Mouse (Mus musculus) myocyte (in vitro differentiated cells): ENCODE results near the gene Tcaf3.

ENCODE experiments used
- CEBPB ChIP-seq: IDR thresholded peaks from 2 replicates; pipeline ENCODE4 v1.6.1; 2011; ENCODE audit warnings: mild to moderate bottlenecking, moderate library complexity; ENCODE audit not compliant: poor library complexity, insufficient read depth, severe bottlenecking
- E2F4 ChIP-seq: IDR thresholded peaks from one replicate; pipeline ENCODE4 v1.6.1; 2011; ENCODE audit warnings: mild to moderate bottlenecking, control low read depth, moderate library complexity; ENCODE audit not compliant: insufficient read depth
- MAX ChIP-seq: IDR thresholded peaks from one replicate; pipeline ENCODE4 v1.6.1; 2011; ENCODE audit warnings: low read depth, mild to moderate bottlenecking, control low read depth
- MYOD1 ChIP-seq, 3 experiments: IDR thresholded peaks; one replicate each; pipeline ENCODE4 v1.6.1; 2011; ENCODE audit warnings: control low read depth in 2 of 3, low read depth in 2 of 3, mild to moderate bottlenecking in 2 of 3, moderate library complexity in 1 of 3; ENCODE audit not compliant: insufficient read length in 2 of 3, control insufficient read depth in 1 of 3
- POLR2A ChIP-seq: IDR thresholded peaks from one replicate; pipeline ENCODE4 v1.6.1; 2011; ENCODE audit warnings: low read depth, mild to moderate bottlenecking, control low read depth, moderate library complexity; ENCODE audit not compliant: insufficient read length
- POLR2AphosphoS2 ChIP-seq: IDR thresholded peaks from one replicate; pipeline ENCODE4 v1.6.1; 2011; ENCODE audit warnings: low read depth, control low read depth; ENCODE audit not compliant: insufficient read length
- REST ChIP-seq: IDR thresholded peaks from one replicate; pipeline ENCODE4 v1.6.1; 2011; ENCODE audit warnings: mild to moderate bottlenecking, control low read depth, moderate library complexity; ENCODE audit not compliant: insufficient read depth, insufficient read length
- SRF ChIP-seq: IDR thresholded peaks from one replicate; pipeline ENCODE4 v1.6.1; 2011; ENCODE audit warnings: low read depth; ENCODE audit not compliant: control insufficient read depth, insufficient read length
- TCF12 ChIP-seq: IDR thresholded peaks from one replicate; pipeline ENCODE4 v1.6.1; 2011; ENCODE audit warnings: mild to moderate bottlenecking, control low read depth; ENCODE audit not compliant: poor library complexity, insufficient read depth, severe bottlenecking
- USF1 ChIP-seq: IDR thresholded peaks from one replicate; pipeline ENCODE4 v1.6.1; 2011; ENCODE audit warnings: low read depth, mild to moderate bottlenecking, control low read depth, moderate library complexity

GRCm38 (mm10) chr6:42539711-42540110, 57.8 kb downstream of the Tcaf3 start:
- TF ChIP-seq POLR2A (no peak), TCF12 (no peak), MYOD1 (IDR thresholded peaks at IDR 0.05; ENCODE audit: control insufficient read depth in 1 of 3, insufficient read length in 2 of 3, low read depth in 2 of 3) (no peak), E2F4 (no peak), POLR2AphosphoS2 (no peak), MAX (no peak), REST (no peak), USF1 (no peak), CEBPB (no peak), SRF (no peak)
